Mouse (Mus musculus) testis, adult 10 weeks (tissue): Measurements from ENCODE around the gene Ipo4. TPM values are rescaled to one million over a fixed set of nuclear protein-coding genes. Genes with fewer than 3 reads are reported as not detected.

Experiments used
- polyA plus RNA-seq: library from polyadenylated mRNA; stranded (reverse); fragments of 350-450 nt; fragmentation: Illumina TruSeq; extraction: RNeasy Lipid Tissue Mini Kit (QIAGEN cat#74804); gene quantifications from one replicate; pipeline ENCODE4 v1.2.3, GENCODE M21; 2014; ENCODE audit warnings: low read depth, low replicate concordance

The Ipo4 gene
- polyA plus RNA-seq: 67.7 TPM

DNA sequence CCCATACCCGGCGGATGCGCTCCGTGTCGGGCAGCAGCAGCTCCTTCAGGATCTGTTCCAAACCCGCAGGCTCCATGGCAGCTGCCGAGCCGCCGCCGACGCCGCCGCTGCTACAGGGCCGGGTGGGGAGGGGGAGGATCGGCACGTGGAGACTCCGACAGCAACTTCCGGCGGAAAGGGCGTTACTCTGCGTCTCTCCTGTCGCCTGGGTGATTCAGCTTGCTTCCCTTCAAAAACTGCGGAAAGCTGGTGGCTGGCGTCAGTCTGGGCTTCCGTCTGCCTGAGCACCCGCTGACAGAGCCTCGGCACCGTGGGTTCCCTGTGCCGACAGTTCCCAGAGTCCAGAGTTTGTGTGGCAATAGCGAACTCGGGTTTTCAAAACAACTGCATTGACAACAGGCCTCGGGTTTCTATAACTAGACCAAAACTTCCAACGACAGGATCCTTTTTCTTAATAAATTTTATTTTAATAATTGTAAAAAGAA is at the start of gene Ipo4:
Ipo4 (minus strand) TSS at position 435 of the 485 bp plus-strand sequence.

DNA sequence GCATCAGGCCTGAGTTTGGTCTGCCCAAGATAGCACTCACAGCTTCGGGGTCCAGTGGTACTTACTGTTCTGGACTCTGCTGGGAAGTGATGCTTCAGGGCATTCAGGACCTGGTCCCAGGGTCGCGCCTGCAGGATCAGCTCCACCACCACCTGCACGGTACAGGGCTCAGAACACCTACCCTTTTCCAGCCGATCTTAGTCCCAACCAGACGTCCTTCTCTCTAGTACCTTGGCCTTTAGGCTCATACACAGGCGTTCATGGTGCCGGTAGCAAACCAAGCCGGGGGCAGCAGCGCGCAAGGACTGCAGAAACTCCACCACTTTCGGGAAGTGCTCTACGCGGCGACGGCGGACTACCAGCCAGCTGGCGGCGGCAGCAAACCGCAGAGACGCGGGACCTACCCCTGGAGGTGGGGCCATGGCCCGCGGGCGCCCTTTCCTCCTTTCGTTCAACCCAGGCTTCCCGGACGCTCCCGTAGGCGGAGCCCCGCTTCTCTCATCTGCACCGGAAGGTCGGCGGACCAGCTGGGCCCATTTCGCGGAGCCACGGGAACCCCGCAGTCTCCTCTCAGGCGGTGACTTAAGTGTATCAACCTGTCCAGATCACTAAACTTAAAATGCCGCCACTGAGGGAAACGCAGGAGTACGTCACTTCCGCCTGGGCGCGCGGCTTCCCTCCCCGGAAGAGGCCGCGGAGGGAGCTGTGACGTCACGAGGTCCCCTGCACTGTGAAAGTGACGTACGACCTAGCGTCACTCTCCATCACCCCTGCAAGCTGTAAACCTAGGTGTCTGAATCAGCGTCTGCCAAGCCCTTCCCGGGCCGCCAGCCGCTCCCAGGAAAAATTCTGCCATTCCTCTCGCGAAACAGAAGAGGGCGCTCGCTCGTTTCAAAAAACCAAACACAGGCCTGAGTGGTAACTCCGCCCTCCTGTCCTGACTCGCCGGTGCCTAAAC is 45.7 kb upstream of the Ipo4 start, which contains the start of gene Tinf2:
Tinf2 (minus strand) TSS at position 661 of the 958 bp plus-strand sequence.

DNA sequence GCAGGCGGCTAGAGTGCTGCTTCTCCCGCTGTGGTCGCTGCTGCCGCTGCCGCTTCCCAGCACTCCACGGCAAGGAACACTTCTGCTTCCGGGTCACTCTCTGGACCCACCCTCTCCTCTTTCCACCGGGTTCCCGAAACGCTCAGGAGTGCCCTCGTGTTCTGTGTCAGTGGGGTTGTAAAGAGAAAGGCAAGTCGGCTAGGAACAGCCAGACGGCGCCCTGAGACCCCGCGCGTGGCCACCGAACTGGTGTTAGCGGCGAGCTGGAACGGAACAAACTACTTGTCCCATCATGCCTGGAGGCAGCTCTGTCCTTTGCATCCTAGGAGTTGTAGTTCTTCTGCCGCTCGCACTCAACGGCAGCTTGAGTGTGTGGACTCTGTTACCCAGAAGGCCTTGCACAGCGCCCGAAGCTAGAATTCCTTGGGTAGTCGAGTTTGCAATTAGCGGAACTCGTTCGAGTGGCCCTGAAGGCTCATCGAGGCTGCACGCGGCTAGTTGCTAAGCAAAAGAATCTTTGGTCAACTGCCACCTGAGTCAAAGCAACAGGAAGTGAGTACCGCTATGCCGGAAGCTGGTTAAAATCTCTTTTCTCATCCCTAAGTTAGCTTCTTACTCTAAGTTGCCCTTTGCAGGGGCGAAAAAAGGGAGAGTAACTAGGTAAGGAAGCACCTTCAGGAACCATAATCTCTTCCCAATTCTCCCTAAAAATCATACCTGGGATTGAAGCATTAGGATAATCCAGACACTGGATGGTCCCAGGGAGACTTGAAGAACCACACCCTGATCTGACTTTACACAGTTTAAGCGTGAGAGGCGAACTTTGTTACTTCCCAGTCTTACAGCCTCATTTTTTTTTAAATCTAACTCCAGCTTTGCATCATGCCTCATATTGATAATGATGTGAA is 36.3 kb upstream of the Ipo4 start, which contains the start of the genes Gmpr2 and Nedd8:
Gmpr2 (plus strand) TSS at position 109 of the 908 bp plus-strand sequence.
Nedd8 (minus strand) TSS at position 292 of the 908 bp plus-strand sequence.

DNA sequence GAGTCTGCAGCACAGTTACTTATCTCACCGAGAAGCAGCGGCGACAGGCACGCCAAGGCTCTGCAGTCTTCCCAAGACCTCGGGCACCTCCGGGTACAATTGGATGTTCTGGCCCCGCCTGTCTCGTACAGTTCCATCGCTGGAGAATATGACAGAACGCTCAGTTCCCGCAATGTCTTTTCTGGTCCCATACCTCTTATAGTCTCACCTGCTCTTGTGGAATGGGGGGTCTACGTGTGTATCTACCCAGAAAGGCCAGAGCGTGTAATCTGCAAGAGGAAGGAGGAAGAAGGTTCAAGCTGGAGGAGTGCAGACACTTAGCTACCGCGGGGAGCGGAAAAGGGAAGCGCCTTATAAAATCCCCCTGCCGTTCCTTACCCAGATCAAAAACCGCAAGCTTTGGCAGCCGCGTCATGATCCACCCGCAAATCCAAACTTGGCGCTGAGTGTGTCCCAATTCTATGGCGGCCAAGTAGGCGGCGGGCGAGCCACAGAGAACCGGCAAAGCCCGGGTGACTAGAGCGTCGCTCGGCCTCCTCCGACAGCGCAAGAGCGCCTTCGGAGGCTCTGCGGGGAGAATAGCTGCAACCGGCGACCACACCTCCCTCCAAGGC is 24.3 kb upstream of the Ipo4 start, which contains the start of gene Mdp1:
Mdp1 (minus strand) TSS at position 549 of the 614 bp plus-strand sequence.

DNA sequence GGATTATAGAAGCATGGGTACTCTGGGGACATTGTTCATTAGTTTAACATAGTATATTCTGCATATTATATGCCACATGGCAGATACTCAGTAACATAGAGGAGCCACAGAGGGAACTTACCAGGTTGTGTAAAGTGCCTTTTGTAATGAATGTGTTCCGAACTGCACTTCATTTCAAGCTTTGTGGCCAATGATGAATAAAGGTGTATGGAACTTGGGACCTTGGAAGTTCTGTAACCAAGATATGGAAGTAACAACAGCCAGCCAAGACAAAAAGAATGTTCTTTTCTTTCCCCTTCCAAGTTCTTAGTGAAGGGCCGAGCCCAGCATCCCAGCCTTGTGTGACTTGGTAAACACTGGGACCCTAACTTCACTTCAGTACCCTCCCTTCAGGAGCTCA is 14.1 kb upstream of the Ipo4 start, which contains the start of gene Tssk4:
Tssk4 (plus strand) TSS at position 301 of the 400 bp plus-strand sequence.

DNA sequence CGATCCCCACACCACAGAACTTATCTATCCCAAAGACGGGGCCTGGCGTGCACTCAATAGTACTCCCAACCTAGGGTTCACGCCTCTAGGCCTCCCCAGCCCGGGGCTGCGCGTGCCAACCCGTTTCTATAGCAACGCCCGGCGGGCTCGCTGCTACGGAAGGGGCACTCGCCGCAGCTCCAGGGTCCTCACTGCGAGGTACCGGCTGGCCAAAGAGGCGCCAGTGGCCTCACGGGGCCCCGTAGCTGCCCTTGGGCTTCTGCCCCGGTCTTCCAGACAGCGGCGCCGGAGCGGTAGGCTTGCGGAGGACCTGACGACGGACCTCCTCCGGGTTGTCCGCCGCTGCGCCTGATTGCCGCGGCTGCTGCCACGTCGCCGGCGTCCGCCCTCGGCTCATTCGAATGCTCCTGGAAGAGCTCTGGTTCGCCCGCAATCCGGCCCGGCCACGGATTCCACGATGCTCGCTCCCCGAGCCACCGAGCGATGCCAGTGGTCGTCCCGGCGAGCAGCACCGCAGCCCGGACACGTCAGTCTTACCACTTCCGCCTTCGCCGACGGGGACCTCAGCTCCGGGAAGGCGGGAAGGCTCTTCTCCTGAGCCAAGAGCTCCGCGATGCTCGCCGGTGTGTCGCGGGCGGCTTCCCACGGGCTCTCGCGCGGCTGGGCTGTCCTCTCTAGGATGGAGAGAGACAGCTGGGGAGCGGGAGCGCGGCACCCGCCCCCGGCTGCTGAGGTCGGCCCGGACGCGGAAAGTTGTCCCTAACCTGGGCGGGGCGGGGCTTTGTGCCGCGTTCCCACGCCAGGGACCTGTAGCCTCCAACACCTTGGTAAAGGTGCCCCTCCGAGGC is 7.5 kb upstream of the Ipo4 start, which contains the start of gene Tm9sf1:
Tm9sf1 (minus strand) TSS at position 747 of the 848 bp plus-strand sequence.

DNA sequence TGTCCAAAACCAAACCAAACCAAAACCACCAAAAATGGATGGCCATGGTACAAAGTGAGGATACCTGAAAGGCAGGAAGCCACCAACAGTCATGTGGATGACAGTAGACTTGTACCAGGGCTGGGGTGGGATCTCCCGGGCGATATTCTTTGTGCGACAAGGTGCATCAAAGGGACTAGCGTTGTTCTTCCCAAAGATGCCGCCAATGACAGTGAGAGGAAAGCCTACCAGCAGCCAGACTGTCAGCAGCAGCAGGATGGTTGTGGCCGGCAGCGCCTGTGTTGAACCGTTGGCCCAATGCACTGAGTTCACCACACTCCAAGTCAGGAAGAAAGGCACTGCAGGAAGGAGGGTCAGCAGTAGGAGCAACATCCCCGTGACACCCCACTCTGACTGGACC is 2.0 kb upstream of the Ipo4 start, which contains the start of gene Gm49378:
Gm49378 (minus strand) TSS at position 101 of the 400 bp plus-strand sequence.

DNA sequence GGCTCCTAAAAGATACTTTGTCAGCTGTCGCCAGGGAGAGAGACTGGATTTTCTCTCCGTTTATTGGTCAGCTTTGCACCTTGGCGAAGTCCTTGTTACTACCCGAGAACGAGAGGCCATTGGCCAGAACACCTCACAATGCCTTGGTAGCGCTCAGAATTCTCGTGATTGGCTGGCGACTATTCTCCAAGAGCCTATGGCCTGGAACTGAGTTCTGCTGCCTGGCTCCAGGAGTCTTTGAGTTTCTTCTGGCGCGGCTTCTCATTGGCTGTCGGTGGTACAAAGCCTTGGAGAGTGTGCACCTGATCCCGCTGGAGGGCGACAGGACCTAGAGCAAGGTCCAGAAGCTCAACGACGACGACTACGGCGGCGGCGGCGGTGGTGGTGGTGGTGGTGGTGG is 17.9 kb downstream of the Ipo4 start, which contains the start of gene Rec8:
Rec8 (plus strand) TSS at position 216 of the 400 bp plus-strand sequence.

DNA sequence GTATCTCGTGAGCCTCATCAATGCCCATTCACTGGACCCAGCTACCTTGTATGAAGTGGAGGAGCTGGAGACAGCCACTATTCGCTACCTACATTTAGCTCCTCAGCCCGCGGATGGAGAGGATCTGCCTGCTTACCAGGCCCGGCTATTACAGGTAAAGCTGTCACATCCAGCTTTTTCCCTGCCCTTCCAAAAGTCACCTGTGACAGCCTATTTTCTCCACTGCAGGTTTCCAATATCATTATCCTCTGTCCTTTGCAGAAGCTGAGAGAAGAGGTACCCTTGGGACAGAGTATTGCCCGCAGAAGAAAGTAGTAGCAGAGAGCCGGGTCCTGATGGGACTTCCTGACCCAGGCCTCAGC is 32.5 kb downstream of the Ipo4 start, which contains the start of gene Irf9:
Irf9 (plus strand) TSS at position 301 of the 362 bp plus-strand sequence.

DNA sequence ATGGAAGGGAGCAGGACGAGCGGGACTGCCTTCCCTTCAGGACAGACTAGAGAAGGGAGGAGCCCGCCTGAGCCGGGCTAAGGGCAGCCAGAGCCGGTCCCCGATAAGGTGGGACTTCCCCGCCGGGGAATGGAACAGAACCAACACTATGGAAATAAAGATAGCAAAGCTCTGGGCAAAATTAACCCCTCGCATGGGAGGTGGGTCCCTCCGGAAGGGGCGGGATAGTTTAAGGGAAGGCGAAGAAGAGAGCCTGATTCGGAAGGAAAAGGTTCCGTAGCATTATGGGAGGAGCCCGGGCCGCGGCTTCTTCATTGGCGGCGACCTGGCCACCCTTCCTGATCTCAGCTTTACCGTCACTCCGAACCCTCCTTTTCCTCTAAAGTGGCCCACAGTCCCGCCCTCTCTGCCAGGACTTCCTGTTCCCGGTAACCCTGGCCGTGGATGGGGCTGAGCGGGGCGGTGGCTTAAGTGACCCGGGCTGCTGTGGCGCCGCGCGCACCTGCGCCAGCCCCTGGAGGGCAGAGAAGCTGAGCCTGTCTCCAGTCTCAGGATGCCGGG is 44.3 kb downstream of the Ipo4 start, which contains the start of gene Rnf31:
Rnf31 (plus strand) TSS at position 378 of the 561 bp plus-strand sequence.

DNA sequence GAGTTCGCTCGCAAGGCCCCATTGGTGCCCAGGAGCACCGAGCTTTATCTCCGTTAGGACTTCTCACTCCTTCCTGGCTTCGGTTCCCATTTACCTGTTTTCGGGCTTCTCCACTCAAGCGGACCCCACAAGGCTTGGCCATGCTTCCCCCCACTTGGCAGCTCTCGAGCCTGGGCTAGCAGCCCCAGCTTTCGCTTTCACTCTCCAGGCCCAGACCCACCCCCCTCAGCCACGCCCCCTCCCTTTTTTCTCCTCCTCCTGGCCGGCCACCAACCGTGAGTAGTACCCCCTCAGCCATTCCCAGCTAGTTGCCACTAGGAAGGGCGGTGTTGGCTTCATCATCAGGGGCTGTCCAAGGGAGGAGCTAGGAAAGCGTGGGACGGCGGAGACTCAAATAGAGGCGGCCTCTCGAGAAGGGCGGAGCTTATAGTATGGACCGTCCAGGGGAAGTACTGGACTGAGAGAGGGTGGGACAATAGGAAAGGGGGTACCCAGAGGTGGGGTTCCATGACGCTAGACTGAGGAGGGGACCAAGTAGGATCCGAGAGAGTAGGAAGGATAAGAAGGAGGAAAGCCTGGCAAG is 44.9 kb downstream of the Ipo4 start, which contains the start of gene Psme2:
Psme2 (minus strand) TSS at position 366 of the 583 bp plus-strand sequence.

DNA sequence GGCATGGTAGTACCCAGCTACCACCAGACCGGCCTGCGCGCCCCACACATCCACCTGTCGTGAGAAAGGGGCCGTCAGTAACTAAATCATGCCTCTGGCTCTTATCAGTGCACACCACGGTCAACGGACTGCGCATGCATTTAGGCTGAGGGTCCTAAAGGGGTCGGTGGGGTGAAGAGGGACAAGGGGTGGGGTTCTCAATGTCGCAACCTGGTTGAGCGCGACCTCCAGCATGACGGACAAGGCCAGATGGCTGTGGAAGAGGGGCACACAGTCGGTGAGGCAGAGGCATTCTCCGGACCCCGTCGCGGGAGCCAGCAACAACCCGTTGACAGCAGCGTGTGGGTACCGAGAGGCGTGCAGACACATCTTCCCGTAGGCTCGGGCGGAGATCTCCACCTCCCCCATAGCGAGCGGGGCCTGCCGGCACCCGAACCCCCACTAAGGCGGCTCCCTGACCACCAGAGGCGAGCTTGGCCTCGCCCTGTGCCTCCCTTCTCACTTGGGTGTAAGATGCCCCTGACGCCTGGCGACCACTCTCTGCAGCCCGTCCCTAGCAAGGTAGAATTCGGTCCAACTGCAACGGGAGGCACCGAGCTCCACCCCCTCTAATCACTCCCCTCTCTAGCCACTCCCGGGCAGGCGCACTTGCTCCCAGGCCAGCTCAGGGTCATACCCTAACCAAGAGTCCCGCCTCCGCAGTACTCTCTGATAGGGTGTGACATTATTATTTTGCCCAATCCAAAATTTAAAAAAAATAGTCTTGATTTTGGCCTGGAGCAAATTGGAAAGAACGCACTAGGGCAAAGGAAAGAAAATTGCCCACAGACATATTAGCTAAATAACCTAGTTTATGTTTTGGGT is 50.8 kb downstream of the Ipo4 start, which contains the start of gene Emc9:
Emc9 (minus strand) TSS at position 601 of the 864 bp plus-strand sequence.

DNA sequence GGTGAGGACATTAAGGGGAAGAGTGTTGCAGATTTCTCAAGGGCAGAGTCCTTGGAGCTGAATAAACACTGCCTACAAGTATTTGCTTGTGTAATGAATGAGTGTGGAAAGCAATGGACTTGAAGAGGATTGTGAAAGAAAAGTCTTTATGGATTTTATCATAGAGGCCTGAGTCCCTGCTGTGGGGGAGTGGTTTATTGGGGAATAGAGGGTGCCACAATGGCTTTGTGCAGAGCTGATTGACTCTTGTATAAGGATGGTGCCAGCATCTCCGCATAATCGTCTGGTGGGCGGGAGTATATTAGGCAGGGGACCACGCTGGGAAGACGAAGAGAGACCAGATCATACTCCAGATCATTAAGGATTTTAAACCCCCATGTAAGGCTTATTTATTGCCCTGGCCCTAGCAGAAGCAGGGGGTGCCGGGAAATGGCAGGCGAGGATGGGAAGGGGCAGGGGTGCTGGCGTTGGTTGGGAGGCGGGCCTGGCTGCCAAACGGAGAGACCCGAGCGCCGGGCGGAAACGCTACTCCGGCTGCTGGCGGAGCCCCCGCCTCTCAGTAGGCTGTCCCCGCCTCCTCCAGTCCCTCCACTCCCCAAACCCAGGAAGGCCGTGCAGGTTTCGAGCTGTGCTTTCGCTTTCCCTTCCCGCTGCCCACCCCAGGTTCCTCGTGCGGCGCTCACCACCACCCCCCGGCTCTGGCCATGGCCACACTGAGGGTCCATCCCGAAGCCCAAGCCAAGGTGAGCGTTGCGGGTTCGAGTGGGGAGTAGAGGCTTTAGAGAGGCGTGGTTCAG is 57.7 kb downstream of the Ipo4 start, which contains the start of gene Psme1:
Psme1 (plus strand) TSS at position 253 of the 797 bp plus-strand sequence.

